Mouse (Mus musculus): ENCODE results near the gene Wdr64. TPM values are rescaled to one million over a fixed set of nuclear protein-coding genes. Genes with fewer than 3 reads are reported as not detected.
A peak's percentile ranks its signal among the peaks of the same experiment; 100 is the strongest.

Gene Wdr64
- total and polyA plus RNA-seq, 3 experiments, result not detected

GRCm38 (mm10) chr1:175668666-175669405 lies 29.6 kb upstream of the Wdr64 start (continued):
- TF ChIP-seq E2F4 (IDR thresholded peaks at IDR 0.05; ENCODE audit: insufficient replicate concordance, low read depth, low read length), result no peak
- TF ChIP-seq ZNF384 (IDR thresholded peaks at IDR 0.05; ENCODE audit: low read depth, low read length), result no peak
- TF ChIP-seq KAT2A (IDR thresholded peaks at IDR 0.05; ENCODE audit: insufficient replicate concordance, low read length), result no peak
- TF ChIP-seq USF2 (conservative IDR thresholded peaks at IDR 0.05; ENCODE audit: low read depth, low read length), result no peak

GRCm38 (mm10) chr1:175669456-175669855 lies 28.9 kb upstream of the Wdr64 start:
- no peaks in the 10 kb centered on the region for H3K9me3 ChIP-seq (replicated peaks; ENCODE audit: low read length)
- DNase-seq (ENCODE audit: extremely low read depth), result no peak
- H3K4me2 ChIP-seq (ENCODE audit: insufficient read depth, low read depth, poor library complexity, severe bottlenecking), result no peak overlapping the region
- H3K9ac ChIP-seq (ENCODE audit: insufficient read depth, low read depth), result no peak overlapping the region
- no peak for TF ChIP-seq UBTF (IDR thresholded peaks at IDR 0.05; ENCODE audit: low read depth, low read length)
- no peak for TF ChIP-seq MYC (IDR thresholded peaks at IDR 0.05; ENCODE audit: low read depth, low read length)
- TF ChIP-seq ELF1 (IDR thresholded peaks at IDR 0.05; ENCODE audit: low read depth, low read length), result no peak
- no peak for TF ChIP-seq SIN3A (IDR thresholded peaks at IDR 0.05; ENCODE audit: low read length)
- TF ChIP-seq POLR2A (IDR thresholded peaks at IDR 0.05; ENCODE audit: low read depth, low read length), result no peak
- TF ChIP-seq MXI1 (IDR thresholded peaks at IDR 0.05; ENCODE audit: low read depth, low read length), result no peak
- TF ChIP-seq RAD21 (IDR thresholded peaks at IDR 0.05; ENCODE audit: low read depth, low read length), result no peak
- TF ChIP-seq USF2 (conservative IDR thresholded peaks at IDR 0.05; ENCODE audit: low read depth, low read length), result no peak
- no peak for TF ChIP-seq TBP (conservative IDR thresholded peaks at IDR 0.05; ENCODE audit: low read depth, low read length)
- no peak for TF ChIP-seq USF1 (IDR thresholded peaks at IDR 0.05; ENCODE audit: low read depth, low read length)
- H3K4me1 ChIP-seq (ENCODE audit: control insufficient read depth in 1 of 2, insufficient read depth in 2 of 2), result peaks cover 0 to 47% of the 10 kb centered on the region in 2 experiments; a peak in 3 of 4 replicates
- H3K4me3 ChIP-seq (replicated peaks in 1 of 3; ENCODE audit: low read depth in 2 of 3, low read length in 2 of 3, poor library complexity in 1 of 3), result no peak overlapping the region
- in situ Hi-C loops (cut with MboI; ENCODE audit: low pct_ligation_motif_present, low pct_unique_long_range_greater_than_20kb, low sequenced_read_pairs), result loop anchor here (5.0 kb wide), 1 partner anchor 37 kb away; no protein-coding TSS in a partner anchor
- no peaks in the 10 kb centered on the region for H3K36me3 ChIP-seq (replicated peaks in 1 of 2; ENCODE audit: control insufficient read depth in 1 of 2, insufficient read depth in 1 of 2, low read length in 1 of 2)
- H3K79me2 ChIP-seq (replicated peaks; ENCODE audit: control insufficient read depth, extremely low read depth, insufficient read depth, poor library complexity, severe bottlenecking), result no peaks in the 10 kb centered on the region
- no peaks in the 10 kb centered on the region for H3K27me3 ChIP-seq (replicated peaks)
- dilution Hi-C loops (cut with MboI; ENCODE audit: extremely low pct_ligation_motif_present, extremely low pct_unique_long_range_greater_than_20kb, low sequenced_read_pairs), result no loop called here
- H3K27ac ChIP-seq (ENCODE audit: insufficient read depth, low read depth), result no peak overlapping the region

- in situ Hi-C loops (cut with MboI; ENCODE audit: low pct_ligation_motif_present, low pct_unique_long_range_greater_than_20kb, low sequenced_read_pairs) (loop anchor here (10.0 kb wide), 1 partner anchor 195 kb away; no protein-coding TSS in a partner anchor), dilution Hi-C loops (cut with MboI; ENCODE audit: extremely low pct_ligation_motif_present, extremely low pct_unique_long_range_greater_than_20kb, low sequenced_read_pairs) (no loop called here)
- H3K4me3 ChIP-seq (replicated peaks in 1 of 3; ENCODE audit: low read depth in 2 of 3, low read length in 2 of 3, poor library complexity in 1 of 3), result peak overlapping the region in 1 of 3 experiments; percentile 12
- no peaks in the 10 kb centered on the region for H3K9me3 ChIP-seq (replicated peaks; ENCODE audit: low read length)
- peak; percentile 66 for DNase-seq (ENCODE audit: extremely low read depth)
- H3K79me2 ChIP-seq (replicated peaks; ENCODE audit: control insufficient read depth, extremely low read depth, insufficient read depth, poor library complexity, severe bottlenecking), result no peaks in the 10 kb centered on the region
- TF ChIP-seq TBP (conservative IDR thresholded peaks at IDR 0.05; ENCODE audit: low read depth, low read length) (no peak), ETS1 (conservative IDR thresholded peaks at IDR 0.05; ENCODE audit: low read depth, low read length) (0 out of 2 replicates have a peak, but pooled peaks have one; percentile 21), MAFK (IDR thresholded peaks at IDR 0.05; ENCODE audit: insufficient replicate concordance, low read length) (peak; percentile 91)
- H3K27me3 ChIP-seq (replicated peaks), result no peaks in the 10 kb centered on the region
- no peak overlapping the region for H3K9ac ChIP-seq (ENCODE audit: insufficient read depth, low read depth)
- no peaks in the 10 kb centered on the region for H3K36me3 ChIP-seq (replicated peaks in 1 of 2; ENCODE audit: control insufficient read depth in 1 of 2, insufficient read depth in 1 of 2, low read length in 1 of 2)
- H3K27ac ChIP-seq (ENCODE audit: insufficient read depth, low read depth), result no peak overlapping the region
- H3K4me1 ChIP-seq (ENCODE audit: control insufficient read depth in 1 of 2, insufficient read depth in 2 of 2), result peaks cover 0 to 47% of the 10 kb centered on the region in 2 experiments; a peak in 3 of 4 replicates
- peak overlapping the region; percentile 32; the same call in 1 of the 2 replicates for H3K4me2 ChIP-seq (ENCODE audit: insufficient read depth, low read depth, poor library complexity, severe bottlenecking)
Observed at GRCm38 (mm10) chr1:175670042-175670441, 28.4 kb upstream of the Wdr64 start.

Measured in CH12.LX (cell line).